Comparison of ENCODE assay signal across 8 mouse cellular contexts in the genomic region with DNA sequence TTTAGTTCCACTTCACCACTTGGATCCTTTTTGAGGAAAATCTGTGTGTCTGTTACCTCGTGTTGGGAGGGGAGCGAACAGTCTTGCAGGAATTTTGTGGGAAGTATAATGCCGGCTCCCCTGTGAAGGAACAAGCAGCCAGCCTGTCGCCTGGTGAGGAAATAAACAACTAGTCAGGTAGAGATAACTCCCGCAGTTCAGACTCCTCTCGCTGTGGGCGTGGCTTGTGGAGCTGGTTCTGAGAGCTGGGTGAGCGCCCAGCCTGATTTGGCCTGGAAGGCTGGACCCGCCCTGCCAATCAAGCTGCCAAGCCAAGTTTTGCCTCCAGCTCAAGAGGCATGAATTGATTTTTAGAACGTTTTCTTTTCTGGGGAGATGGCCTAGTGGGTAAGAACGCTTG. TPM values are rescaled to one million over a fixed set of nuclear protein-coding genes. Genes with fewer than 3 reads are reported as not detected.
DNase-seq lines count a peak whose midpoint lies in the region; ATAC-seq and TF ChIP-seq lines count a peak whose summit lies in the region.

No protein-coding gene starts in this region.

- peak overlapping the region; percentile 82 for H3K4me3 ChIP-seq in E14TG2a.4 (replicated peaks; ENCODE audit: low read length)
- peak overlapping the region; percentile 54 for H3K4me3 ChIP-seq in forebrain, embryonic 16.5 days (replicated peaks; ENCODE audit: low read length)
- peak overlapping the region; percentile 46 for H3K4me3 ChIP-seq in liver, postnatal 0 days (ENCODE audit: low read depth, low read length)
- peak overlapping the region; percentile 49 for H3K4me3 ChIP-seq in neural tube, embryonic 14.5 days (ENCODE audit: low read depth, low read length)

- no peak overlapping the region for H3K27ac ChIP-seq in forebrain, embryonic 16.5 days (ENCODE audit: low read length)
- H3K27ac ChIP-seq in liver, postnatal 0 days (ENCODE audit: low read depth): 0 out of 2 replicates have a peak overlapping the region, but pooled peaks have one; percentile 48
- H3K27ac ChIP-seq in neural tube, embryonic 14.5 days (ENCODE audit: low read depth, low read length): no peak overlapping the region

- no peak for TF ChIP-seq CTCF in E14TG2a.4 (conservative IDR thresholded peaks at IDR 0.05; ENCODE audit: low read length)
- no peak for TF ChIP-seq CTCF in liver, postnatal 0 days (IDR thresholded peaks at IDR 0.05; ENCODE audit: low read depth)

- peaks cover 15% of the 10 kb centered on the region for H3K4me1 ChIP-seq in E14TG2a.4 (replicated peaks; ENCODE audit: low read depth, low read length)
- H3K4me1 ChIP-seq in forebrain, embryonic 16.5 days (replicated peaks; ENCODE audit: control insufficient read depth, insufficient read depth, low read length): peaks cover 24% of the 10 kb centered on the region
- peaks cover 8% of the 10 kb centered on the region; the same call in 1 of the 2 replicates for H3K4me1 ChIP-seq in liver, postnatal 0 days (ENCODE audit: insufficient read depth)
- 0 out of 2 replicates have a peak, but pooled peaks cover 10% of the 10 kb centered on the region for H3K4me1 ChIP-seq in neural tube, embryonic 14.5 days (ENCODE audit: control insufficient read depth, insufficient read depth, low read length)

- intact Hi-C loops in heart, postnatal 36 days (cut with DNase I): no loop called here

- H3K9ac ChIP-seq in forebrain, embryonic 16.5 days (replicated peaks; ENCODE audit: low read depth, low read length): peak overlapping the region; percentile 67
- H3K9ac ChIP-seq in liver, postnatal 0 days (replicated peaks): peak overlapping the region; percentile 26; the same call in 1 of the 2 replicates
- H3K9ac ChIP-seq in neural tube, embryonic 14.5 days (replicated peaks; ENCODE audit: low read depth, low read length): no peak overlapping the region; the same call in 1 of the 2 replicates

- H3K27me3 ChIP-seq in E14TG2a.4 (ENCODE audit: insufficient read depth, low read length): peaks cover 56% of the 10 kb centered on the region
- H3K27me3 ChIP-seq in forebrain, embryonic 16.5 days (replicated peaks; ENCODE audit: control insufficient read depth, insufficient read depth, low read length): no peaks in the 10 kb centered on the region
- peaks cover 7% of the 10 kb centered on the region; the same call in 1 of the 2 replicates for H3K27me3 ChIP-seq in liver, postnatal 0 days (ENCODE audit: insufficient read depth, low read length)
- H3K27me3 ChIP-seq in neural tube, embryonic 14.5 days (ENCODE audit: control insufficient read depth, insufficient read depth, low read length): peaks cover 11% of the 10 kb centered on the region; the same call in 1 of the 2 replicates

- no peaks in the 10 kb centered on the region for H3K9me3 ChIP-seq in E14TG2a.4 (ENCODE audit: low read length)
- no peaks in the 10 kb centered on the region for H3K9me3 ChIP-seq in forebrain, embryonic 16.5 days (ENCODE audit: control insufficient read depth, low read length)
- no peaks in the 10 kb centered on the region for H3K9me3 ChIP-seq in liver, postnatal 0 days (ENCODE audit: low read length)
- H3K9me3 ChIP-seq in neural tube, embryonic 14.5 days (ENCODE audit: control insufficient read depth, low read length): no peaks in the 10 kb centered on the region

- DNase-seq in cerebellum, adult 18-20 months: peak; percentile 57 to 63
- peak; percentile 77 for DNase-seq in heart, postnatal 36 days
- peak; percentile 73 to 76 for DNase-seq in layer of hippocampus, adult 18-20 months (ENCODE audit: low spot score in 2 of 2)
- peak; percentile 72 for DNase-seq in liver, postnatal 0 days
- DNase-seq in urinary bladder, postnatal 25 days (ENCODE audit: low spot score): peak; percentile 64

- no peak for TF ChIP-seq EP300 in liver, postnatal 0 days (IDR thresholded peaks at IDR 0.05; ENCODE audit: low read depth)

- ATAC-seq in forebrain, embryonic 16.5 days: peak; percentile 69
- ATAC-seq in liver, postnatal 0 days: peak; percentile 87
- peak; percentile 75; the same call in 1 of the 2 replicates for ATAC-seq in neural tube, embryonic 14.5 days (ENCODE audit: low read depth)

- no peaks in the 10 kb centered on the region for H3K36me3 ChIP-seq in E14TG2a.4 (ENCODE audit: insufficient read depth, low read length)
- H3K36me3 ChIP-seq in forebrain, embryonic 16.5 days (ENCODE audit: control insufficient read depth, insufficient read depth): no peaks in the 10 kb centered on the region
- no peaks in the 10 kb centered on the region for H3K36me3 ChIP-seq in liver, postnatal 0 days (replicated peaks; ENCODE audit: insufficient read depth, low read length)
- no peaks in the 10 kb centered on the region for H3K36me3 ChIP-seq in neural tube, embryonic 14.5 days (ENCODE audit: control insufficient read depth, insufficient read depth, low read length)

- peak overlapping the region; percentile 86 for H3K4me2 ChIP-seq in forebrain, embryonic 16.5 days (ENCODE audit: low read length)
- H3K4me2 ChIP-seq in liver, postnatal 0 days (ENCODE audit: low read depth, low read length): peak overlapping the region; percentile 74
- H3K4me2 ChIP-seq in neural tube, embryonic 14.5 days (ENCODE audit: low read depth, low read length): peak overlapping the region; percentile 99

- 0% methylated on average over 11 of the region's 11 CpGs for WGBS in forebrain, embryonic 16.5 days
- WGBS in liver, postnatal 0 days (ENCODE audit: insufficient replicate concordance): under 1% methylated on average over 11 of the region's 11 CpGs
- 1% methylated on average over 11 of the region's 11 CpGs for WGBS in neural tube, embryonic 14.5 days

RNA-seq across cellular contexts. Expression of a gene that starts 0.6 kb away (rescaled TPM):
- polyA plus RNA-seq in forebrain, embryonic 16.5 days (2015; fragmentation: Nextera tagmentation; extraction: Ambion mirVana): 0.51 and 0.63 TPM in 2 replicates
- total RNA-seq in heart, postnatal 36 days (2021): under 1 TPM; 0.19 to 0.33 TPM
- 10 to 100 TPM; 28.5 TPM for total RNA-seq in layer of hippocampus, adult 18-20 months (2021)
- 0.09 TPM in 2 replicates for polyA plus RNA-seq in liver, postnatal 0 days (2015; fragmentation: Nextera tagmentation; extraction: Ambion mirVana)
- polyA plus RNA-seq in neural tube, embryonic 14.5 days (2014; fragmentation: Nextera tagmentation; extraction: Ambion mirVana): 1.4 and 1.5 TPM in 2 replicates
